Mouse (Mus musculus) spleen, postnatal 10 days (tissue): ENCODE data around the gene Atp5k.
A peak's percentile ranks its signal among the peaks of the same experiment; 100 is the strongest.

Source experiments
- DNase-seq, 2 experiments: peaks; one replicate each; pipeline ENCODE4 v3.0.0; 2021 to 2022; ENCODE audit warnings: low spot score in 2 of 2

Atp5k gene

DNA sequence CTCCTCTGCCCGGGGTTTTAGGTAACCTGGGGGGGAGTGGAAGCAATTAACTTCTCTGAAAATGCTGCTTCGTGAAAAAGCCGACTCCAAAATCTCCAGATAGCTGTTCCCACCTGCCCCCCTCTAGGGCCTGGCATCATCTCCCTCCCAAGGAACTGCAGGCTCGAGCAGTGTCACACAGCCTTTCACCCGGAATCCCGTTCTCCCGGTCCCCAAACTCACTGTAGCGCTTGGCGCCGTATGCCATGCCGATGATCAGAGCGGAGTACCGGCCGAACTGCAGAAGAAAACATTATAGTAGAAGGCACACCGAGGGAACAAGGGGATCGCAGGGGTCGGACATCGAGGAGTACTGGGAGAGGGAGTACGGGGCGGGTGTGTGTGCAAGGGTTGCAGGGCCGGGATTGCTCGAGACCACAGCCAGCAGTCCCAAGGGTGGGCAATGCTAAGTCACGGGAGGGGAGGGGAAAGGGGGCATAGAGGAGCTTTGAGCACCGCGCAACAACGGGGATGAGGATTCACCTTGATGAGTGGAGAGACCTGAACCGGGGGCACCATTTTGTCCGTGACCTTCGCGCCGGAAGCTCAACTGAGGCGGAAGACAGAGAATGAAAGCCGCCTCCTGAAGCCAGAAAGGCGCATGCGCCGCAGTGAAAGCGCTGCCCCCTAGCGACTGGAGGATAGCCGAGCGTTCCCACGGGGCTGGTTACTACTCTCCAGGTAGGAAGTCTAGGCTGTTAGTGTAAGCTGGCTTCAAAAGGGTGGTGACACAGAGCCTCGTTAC is at the start of gene Atp5k:
TSS of gene Atp5k (minus strand) at position 645 of the 784 bp plus-strand sequence.
- DNase-seq, result peak; percentile 91 to 96

DNA sequence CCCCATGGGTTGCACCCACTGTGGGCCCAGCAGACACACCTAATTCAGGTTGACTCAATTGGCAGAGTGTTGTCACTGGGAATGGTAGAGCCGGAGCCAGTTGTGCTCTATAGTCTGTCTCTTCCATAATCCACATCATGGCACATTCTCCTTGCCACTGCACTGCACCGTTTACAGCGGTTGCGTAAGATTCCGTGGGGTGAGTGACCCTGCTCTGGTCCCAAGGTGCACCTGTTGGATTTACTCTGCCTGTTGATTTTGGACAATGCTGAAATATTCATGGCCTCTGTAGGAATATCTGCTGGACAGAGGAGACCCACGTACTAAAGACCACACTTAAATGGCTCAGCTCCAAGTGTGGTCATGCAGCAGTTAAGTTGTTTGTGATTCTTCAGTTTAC is 48.8 kb upstream of the Atp5k start:
- no peak for DNase-seq

DNA sequence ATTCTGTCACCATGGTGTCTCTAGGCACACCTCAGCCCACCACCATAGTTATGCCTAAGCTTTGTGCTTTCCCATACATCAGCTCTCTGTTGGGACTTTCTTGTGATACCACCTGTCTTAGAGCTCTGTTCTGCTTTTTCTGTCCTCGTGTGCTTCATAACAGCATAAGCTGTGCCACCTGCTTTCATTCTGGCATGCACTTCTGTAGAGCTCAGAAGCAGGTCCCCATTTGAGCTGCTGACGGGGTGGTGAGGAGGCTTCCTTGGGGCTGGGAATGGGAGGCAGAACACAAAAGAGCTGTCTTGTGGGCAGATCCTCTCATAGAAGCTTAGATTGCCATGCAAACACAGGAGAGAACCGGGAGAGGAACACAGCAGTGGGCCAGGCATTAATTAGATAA is 41.7 kb upstream of the Atp5k start:
- no peak for DNase-seq

DNA sequence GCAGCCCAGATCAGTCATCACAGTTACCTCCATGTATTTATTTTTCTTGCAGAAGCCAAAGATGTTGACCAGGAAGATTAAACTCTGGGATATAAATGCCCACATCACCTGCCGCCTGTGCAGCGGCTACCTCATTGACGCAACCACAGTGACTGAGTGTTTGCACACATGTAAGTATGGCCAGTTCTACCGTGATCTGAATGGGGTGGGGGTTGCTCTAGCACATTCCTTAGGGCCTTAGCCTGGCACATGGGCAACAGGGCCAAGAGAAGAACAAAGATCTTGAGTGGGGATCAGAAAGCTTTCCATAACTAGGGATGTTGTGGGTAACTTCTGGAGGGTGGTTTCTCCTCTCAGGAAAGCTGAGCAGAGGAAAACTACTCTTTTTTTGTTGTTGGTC is 39.5 kb upstream of the Atp5k start:
- no peak for DNase-seq

GRCm38 (mm10) chr5:108469617-108470016 is 35.4 kb upstream of the Atp5k start:
- DNase-seq, result no peak

- no peak for DNase-seq
Observed at GRCm38 (mm10) chr5:108466647-108467046, 32.4 kb upstream of the Atp5k start.

DNA sequence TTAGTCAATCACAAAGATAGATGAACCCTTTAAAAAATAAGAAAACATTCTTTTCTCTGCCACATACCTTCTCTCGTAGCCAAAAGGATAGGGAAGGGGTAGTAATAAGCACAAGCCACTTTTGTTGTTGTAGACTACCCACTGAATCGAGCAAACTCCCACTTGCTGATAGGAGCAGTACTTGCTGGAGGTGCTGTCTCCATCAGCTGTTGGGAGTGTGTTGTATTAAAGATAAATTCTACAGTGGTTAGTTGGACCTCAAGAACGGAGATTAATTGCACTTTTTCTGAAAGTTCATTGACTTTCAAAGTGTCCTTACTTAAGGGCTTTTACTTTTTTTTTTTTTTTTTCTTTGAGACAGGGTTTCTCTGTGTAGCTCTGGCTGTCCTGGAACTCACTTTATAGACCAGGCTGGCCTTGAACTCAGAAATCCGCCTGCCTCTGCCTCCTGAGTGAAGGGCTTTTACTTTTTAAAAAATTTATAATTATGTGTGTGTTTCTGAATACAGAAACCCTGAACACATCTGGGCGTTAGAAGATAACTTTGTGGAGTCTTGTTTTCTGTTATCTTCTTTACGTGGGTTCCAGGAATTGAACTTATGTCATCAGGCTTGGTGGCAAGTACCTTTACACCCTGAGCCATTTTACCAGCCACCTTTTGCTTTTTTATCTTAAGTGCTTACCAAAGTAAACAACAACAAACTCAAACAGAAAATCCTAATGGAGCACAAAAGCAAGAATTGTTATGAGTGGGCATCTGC is 31.1 kb upstream of the Atp5k start:
- DNase-seq, result no peak

GRCm38 (mm10) chr5:108462446-108462845 is 28.2 kb upstream of the Atp5k start:
- peak in 1 of 2 experiments; percentile 35 for DNase-seq

GRCm38 (mm10) chr5:108461082-108462065 is 27.1 kb upstream of the Atp5k start, which contains the start of gene Pcgf3:
Pcgf3 (plus strand) TSS chr5:108461232.
- peak; percentile 97 to 98 for DNase-seq

GRCm38 (mm10) chr5:108460461-108460860 is 26.2 kb upstream of the Atp5k start:
- DNase-seq, result peak in 1 of 2 experiments; percentile 33

GRCm38 (mm10) chr5:108458706-108459105 is 24.5 kb upstream of the Atp5k start:
- no peak for DNase-seq

- DNase-seq, result no peak
Observed at GRCm38 (mm10) chr5:108454094-108454493, 19.8 kb upstream of the Atp5k start.

- DNase-seq, result no peak
Observed at GRCm38 (mm10) chr5:108452422-108452821, 18.2 kb upstream of the Atp5k start.

DNA sequence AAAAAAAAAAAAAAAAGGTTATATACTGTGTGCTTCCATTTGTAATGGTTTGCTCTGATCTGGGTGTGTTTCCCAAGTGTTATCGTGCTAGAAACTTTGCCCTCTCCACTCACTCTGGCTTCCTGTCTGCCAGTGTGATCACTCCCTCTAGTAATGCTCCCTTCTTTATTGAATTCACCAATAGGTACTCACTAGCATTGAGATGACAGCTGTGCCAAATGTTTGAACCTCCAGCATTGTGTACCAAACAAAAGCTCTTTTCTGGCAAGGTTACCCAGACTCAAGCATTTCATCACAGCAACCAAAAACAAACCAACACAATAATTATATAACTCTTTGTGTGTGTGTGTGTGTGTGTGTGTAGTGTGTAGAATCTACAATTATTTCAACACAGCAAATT is 17.4 kb upstream of the Atp5k start:
- DNase-seq, result no peak

DNA sequence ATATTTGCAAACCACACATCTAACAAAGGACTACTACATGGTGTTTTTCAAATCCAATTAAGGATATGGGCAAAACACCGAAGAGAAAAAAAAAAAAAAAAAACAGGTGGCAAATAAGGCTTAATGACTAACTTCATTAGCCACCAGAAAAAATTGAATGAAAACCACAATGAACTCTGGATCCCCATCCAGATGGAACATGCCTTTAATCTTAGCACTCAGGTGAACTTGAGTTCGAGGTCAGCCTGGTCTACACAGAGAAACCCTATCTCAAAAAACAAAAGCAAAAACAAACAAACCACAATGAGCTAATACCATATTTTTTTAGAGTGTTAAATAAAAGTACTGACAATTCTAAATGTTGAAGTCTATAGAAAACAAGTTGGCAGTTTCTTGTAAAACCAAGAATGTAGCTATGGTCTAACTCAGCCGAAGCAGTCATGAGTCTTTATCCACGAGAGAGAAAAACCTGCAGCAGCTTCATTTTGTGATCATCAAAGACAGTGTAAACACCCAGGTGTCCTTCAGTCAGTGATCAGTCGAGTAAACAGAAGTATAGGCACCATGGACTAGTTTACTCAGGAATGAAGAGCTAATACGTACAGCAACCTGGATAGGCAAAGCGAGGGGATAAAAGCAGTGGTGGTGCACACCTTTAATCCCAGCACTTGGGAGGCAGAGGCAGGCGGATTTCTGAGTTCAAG is 16.7 kb upstream of the Atp5k start:
- no peak for DNase-seq

DNA sequence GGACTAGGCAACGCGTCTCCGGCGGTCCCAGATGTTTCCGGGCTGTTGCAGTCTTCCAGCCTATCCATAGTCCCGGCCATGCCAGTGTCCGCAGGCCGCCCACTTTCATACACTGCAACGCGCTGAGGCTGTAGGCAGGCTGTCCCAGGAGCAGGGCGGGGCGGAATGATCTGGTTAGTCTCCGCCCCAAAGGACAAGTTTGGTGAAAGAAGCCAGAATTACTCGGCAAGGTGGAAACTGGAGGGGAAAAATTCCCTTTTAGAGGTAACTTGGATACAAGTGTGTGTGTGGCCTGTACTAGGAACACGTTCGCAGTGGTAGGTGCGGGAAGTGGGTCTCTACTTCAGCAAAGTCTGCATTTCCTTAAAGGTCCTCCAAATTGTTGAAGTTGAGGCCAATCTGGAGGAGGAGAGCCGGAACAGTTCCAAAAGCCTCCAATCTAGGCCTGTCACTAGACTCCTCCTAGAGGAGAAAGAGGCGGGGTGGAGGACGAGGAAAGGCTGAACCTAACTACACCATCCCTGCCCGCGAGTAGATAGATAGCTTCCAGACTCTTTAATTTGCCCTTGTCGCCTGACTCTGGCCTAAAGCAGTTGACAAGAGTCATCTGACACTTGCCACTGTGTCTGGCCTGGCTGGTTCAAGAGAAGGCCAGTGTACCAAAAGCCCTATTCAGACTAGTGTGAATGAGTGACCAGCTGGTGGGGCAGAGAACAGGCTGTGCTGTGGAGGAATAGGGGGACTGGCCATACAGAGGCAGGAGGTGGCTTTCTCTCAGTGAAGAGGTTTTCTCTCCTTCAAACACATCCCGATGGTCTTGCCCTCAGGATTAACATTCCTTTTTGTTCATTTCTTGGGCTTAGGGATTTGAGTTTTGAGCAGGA is 14.8 kb upstream of the Atp5k start, which contains the start of gene Mfsd7a:
TSS of gene Mfsd7a (minus strand) at position 107 of the 884 bp plus-strand sequence.
- peak; percentile 31 to 72 for DNase-seq

DNA sequence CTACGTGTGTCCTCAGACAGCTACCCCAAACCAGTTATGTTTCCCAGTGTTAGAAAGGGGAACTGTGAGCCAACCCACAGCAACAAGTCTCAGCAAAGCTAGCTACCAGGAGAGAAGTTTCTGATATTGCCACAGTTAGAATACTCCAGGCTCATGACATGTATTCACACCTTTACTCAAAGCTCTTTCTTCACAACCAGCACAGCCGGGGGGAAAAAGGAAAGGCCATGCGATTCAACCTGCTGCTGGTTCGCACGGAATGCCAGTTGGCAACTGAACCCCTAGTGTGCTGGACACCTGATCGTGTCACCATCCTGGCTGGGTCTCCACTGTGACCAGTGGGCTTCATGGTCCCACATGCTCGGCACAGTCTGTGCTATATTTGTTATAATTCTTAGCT is 13.6 kb upstream of the Atp5k start:
- no peak for DNase-seq

- no peak for DNase-seq
Observed at GRCm38 (mm10) chr5:108446973-108447372, 12.7 kb upstream of the Atp5k start.

DNA sequence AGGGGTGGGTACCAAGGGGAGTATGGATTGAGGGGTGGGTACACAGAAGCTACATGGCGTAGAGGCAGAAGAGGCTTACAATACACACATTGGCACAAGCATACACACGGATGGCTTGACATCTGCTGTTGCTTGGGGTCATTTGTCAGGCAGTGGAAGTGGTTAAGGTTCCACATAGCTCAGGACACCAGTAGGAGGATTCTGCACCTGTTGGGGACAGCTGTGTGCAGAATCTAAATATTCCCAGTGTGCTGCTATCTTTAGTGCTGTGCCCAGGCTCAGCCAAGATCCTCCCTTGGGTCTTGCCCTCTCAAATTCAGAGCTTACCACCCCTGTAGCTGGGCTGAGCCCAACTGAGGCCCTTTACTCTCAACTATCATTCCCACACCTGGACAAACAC is 1.9 kb upstream of the Atp5k start:
- no peak for DNase-seq

- DNase-seq, result no peak
Observed at GRCm38 (mm10) chr5:108431196-108431595, 3.1 kb downstream of the Atp5k start.
